Mouse (Mus musculus) stomach, postnatal 0 days (tissue): ENCODE measurements at regions not wholly inside any gene's neighbourhood (a gene's known extent, or its start where the extent isn't known, plus 50 kb on each side); places are given as distances from the start of the nearest gene placed in this dataset.

ENCODE experiments used
- CTCF ChIP-seq: IDR thresholded peaks from 2 replicates; pipeline ENCODE4 v1.5.1; 2016; ENCODE audit warnings: antibody characterized with exemption, low read depth, mild to moderate bottlenecking, moderate library complexity
- EP300 ChIP-seq: optimal IDR thresholded peaks from 2 replicates; pipeline ENCODE3; 2016; ENCODE audit warnings: antibody characterized with exemption

- TF ChIP-seq CTCF (no peak), EP300 (no peak)
These were observed 121.2 kb upstream of the Tdrd3 start for GRCm38 (mm10) chr14:87295206-87295605.
